Mouse (Mus musculus) MEL (cell line): ENCODE data around the gene Ly6g6d. TPM values are rescaled to one million over a fixed set of nuclear protein-coding genes. Genes with fewer than 3 reads are reported as not detected.

ENCODE experiments used
- DNase-seq: peaks from one replicate; pipeline ENCODE4 v3.0.0; 2011; ENCODE audit warnings: low read depth, low spot score
- H3K27ac ChIP-seq: 2 replicates; pipeline ENCODE4 v1.5.1; 2012; ENCODE audit warnings: low read depth, mild to moderate bottlenecking, control low read depth, low read length, moderate library complexity; ENCODE audit not compliant: control insufficient read depth
- H3K27me3 ChIP-seq, 2 experiments: fragments of 150-350 bp in 1 of 2; sonication (generic) in 1 of 2; 2 replicates each; pipeline ENCODE4 v1.6.1; 2012; ENCODE audit warnings: low read length in 2 of 2, mild to moderate bottlenecking in 2 of 2, improper control_type of control experiment in 1 of 2, moderate library complexity in 1 of 2; ENCODE audit not compliant: insufficient read depth in 2 of 2, control insufficient read depth in 1 of 2
- H3K36me3 ChIP-seq, 2 experiments: 2 replicates each; pipeline ENCODE4 v1.6.1; 2012 to 2014; ENCODE audit warnings: low read length in 2 of 2, improper control_type of control experiment in 1 of 2, inconsistent platforms in 1 of 2, mild to moderate bottlenecking in 1 of 2; ENCODE audit not compliant: insufficient read depth in 2 of 2, control insufficient read depth in 1 of 2
- H3K4me1 ChIP-seq, 2 experiments: fragments of 150-350 bp in 1 of 2; sonication (generic) in 1 of 2; 2 replicates each; pipeline ENCODE4 v1.6.1; 2012; ENCODE audit warnings: low read length in 2 of 2, improper control_type of control experiment in 1 of 2, mild to moderate bottlenecking in 1 of 2; ENCODE audit not compliant: insufficient read depth in 2 of 2, control insufficient read depth in 1 of 2
- H3K4me3 ChIP-seq, 2 experiments: fragments of 150-350 bp in 1 of 2; sonication (generic) in 1 of 2; 2 replicates each; pipeline ENCODE4 v1.5.1; 2012; ENCODE audit warnings: low read depth in 2 of 2, low read length in 2 of 2, mild to moderate bottlenecking in 2 of 2, moderate library complexity in 2 of 2, control low read depth in 1 of 2, improper control_type of control experiment in 1 of 2; ENCODE audit not compliant: control insufficient read depth in 1 of 2, insufficient read depth in 1 of 2
- H3K79me2 ChIP-seq: 2 replicates; pipeline ENCODE4 v1.6.1; 2012; ENCODE audit warnings: mild to moderate bottlenecking, low read length, moderate library complexity; ENCODE audit not compliant: control insufficient read depth, poor library complexity, insufficient read depth
- H3K9ac ChIP-seq: 2 replicates; pipeline ENCODE4 v1.6.1; 2012; ENCODE audit warnings: low read depth, mild to moderate bottlenecking, control low read depth, low read length, moderate library complexity; ENCODE audit not compliant: control insufficient read depth, poor library complexity, severe bottlenecking
- H3K9me3 ChIP-seq: fragments of 150-350 bp; sonication (generic); replicated peaks from 2 replicates; pipeline ENCODE4 v1.6.1; 2012; ENCODE audit warnings: mild to moderate bottlenecking, low read length, improper control_type of control experiment, moderate library complexity; ENCODE audit not compliant: insufficient read depth
- CHD2 ChIP-seq: IDR thresholded peaks from 2 replicates; pipeline ENCODE4 v1.6.1; 2011; ENCODE audit warnings: low read length, improper control_type of control experiment
- E2F4 ChIP-seq: IDR thresholded peaks from 2 replicates; pipeline ENCODE4 v1.6.1; 2011; ENCODE audit warnings: low read depth, low read length, improper control_type of control experiment, borderline replicate concordance
- EP300 ChIP-seq, 2 experiments: IDR thresholded peaks; 2 replicates each; pipeline ENCODE4 v1.6.1; 2011; ENCODE audit warnings: improper control_type of control experiment in 2 of 2, low read length in 2 of 2, low read depth in 1 of 2, mild to moderate bottlenecking in 1 of 2
- GABPA ChIP-seq: IDR thresholded peaks from 2 replicates; pipeline ENCODE4 v1.6.1; 2012; ENCODE audit warnings: low read depth, mild to moderate bottlenecking, inconsistent platforms, low read length, improper control_type of control experiment, moderate library complexity
- GATA1 ChIP-seq: IDR thresholded peaks from 2 replicates; pipeline ENCODE4 v1.6.1; 2011; ENCODE audit warnings: low read depth, low read length, improper control_type of control experiment
- HCFC1 ChIP-seq: IDR thresholded peaks from 2 replicates; pipeline ENCODE4 v1.6.1; 2012; ENCODE audit warnings: low read depth, mild to moderate bottlenecking, inconsistent platforms, low read length, improper control_type of control experiment, moderate library complexity
- JUND ChIP-seq: IDR thresholded peaks from 2 replicates; pipeline ENCODE4 v1.6.1; 2011; ENCODE audit warnings: low read depth, mild to moderate bottlenecking, improper control_type of control experiment, low read length
- KAT2A ChIP-seq: conservative IDR thresholded peaks from 2 replicates; pipeline ENCODE4 v1.6.1; 2012; ENCODE audit warnings: low read depth, low read length, improper control_type of control experiment, inconsistent platforms
- MAX ChIP-seq: IDR thresholded peaks from 2 replicates; pipeline ENCODE4 v1.6.1; 2011; ENCODE audit warnings: low read length, improper control_type of control experiment
- MAZ ChIP-seq: IDR thresholded peaks from 2 replicates; pipeline ENCODE4 v1.6.1; 2012; ENCODE audit warnings: low read depth, mild to moderate bottlenecking, inconsistent platforms, low read length, improper control_type of control experiment
- MEF2A ChIP-seq: IDR thresholded peaks from 2 replicates; pipeline ENCODE4 v1.6.1; 2014; ENCODE audit warnings: low read depth, mild to moderate bottlenecking, inconsistent platforms, low read length, improper control_type of control experiment; ENCODE audit not compliant: poor library complexity, insufficient replicate concordance, severe bottlenecking; ENCODE audit errors: extremely low read depth
- MXI1 ChIP-seq: IDR thresholded peaks from 2 replicates; pipeline ENCODE4 v1.6.1; 2011; ENCODE audit warnings: mild to moderate bottlenecking, low read depth, low read length, improper control_type of control experiment
- MYB ChIP-seq: IDR thresholded peaks from 2 replicates; pipeline ENCODE4 v1.6.1; 2011; ENCODE audit warnings: mild to moderate bottlenecking, low read depth, low read length, improper control_type of control experiment
- MYC ChIP-seq: IDR thresholded peaks from 2 replicates; pipeline ENCODE4 v1.6.1; 2011; ENCODE audit warnings: low read depth, mild to moderate bottlenecking, low read length, improper control_type of control experiment, moderate library complexity
- NELFE ChIP-seq: IDR thresholded peaks from 2 replicates; pipeline ENCODE4 v1.6.1; 2011; ENCODE audit warnings: low read depth, low read length, improper control_type of control experiment
- NRF1 ChIP-seq: IDR thresholded peaks from 2 replicates; pipeline ENCODE4 v1.6.1; 2014; ENCODE audit warnings: low read depth, mild to moderate bottlenecking, inconsistent platforms, low read length, improper control_type of control experiment, moderate library complexity; ENCODE audit not compliant: poor library complexity, insufficient read depth, severe bottlenecking
- POLR2A ChIP-seq, 2 experiments: IDR thresholded peaks; 2 replicates each; pipeline ENCODE4 v1.6.1; 2011 to 2012; ENCODE audit warnings: low read length in 2 of 2, mild to moderate bottlenecking in 2 of 2, control low read depth in 1 of 2, improper control_type of control experiment in 1 of 2, low read depth in 1 of 2, moderate library complexity in 1 of 2; ENCODE audit not compliant: control insufficient read depth in 1 of 2, insufficient read depth in 1 of 2, poor library complexity in 1 of 2
- POLR2AphosphoS5 ChIP-seq: IDR thresholded peaks from 2 replicates; pipeline ENCODE4 v1.6.1; 2012; ENCODE audit warnings: low read depth, borderline replicate concordance, mild to moderate bottlenecking, inconsistent platforms, low read length, moderate library complexity, mixed read lengths
- SIN3A ChIP-seq: IDR thresholded peaks from 2 replicates; pipeline ENCODE4 v1.6.1; 2012; ENCODE audit warnings: low read length, improper control_type of control experiment, inconsistent platforms
- SMC3 ChIP-seq: IDR thresholded peaks from 2 replicates; pipeline ENCODE4 v1.6.1; 2011; ENCODE audit warnings: low read depth, low read length, improper control_type of control experiment
- TAL1 ChIP-seq: IDR thresholded peaks from 2 replicates; pipeline ENCODE4 v1.6.1; 2012; ENCODE audit warnings: mild to moderate bottlenecking, inconsistent platforms, low read length, moderate library complexity, mixed read lengths
- TBP ChIP-seq: IDR thresholded peaks from 2 replicates; pipeline ENCODE4 v1.8.0; 2011; ENCODE audit warnings: low read depth, low read length, improper control_type of control experiment
- TCF12 ChIP-seq: IDR thresholded peaks from 2 replicates; pipeline ENCODE4 v1.6.1; 2014; ENCODE audit warnings: low read depth, mild to moderate bottlenecking, inconsistent platforms, low read length, improper control_type of control experiment, moderate library complexity
- UBTF ChIP-seq: IDR thresholded peaks from 2 replicates; pipeline ENCODE4 v1.6.1; 2012; ENCODE audit warnings: low read depth, mild to moderate bottlenecking, inconsistent platforms, low read length, improper control_type of control experiment, moderate library complexity, borderline replicate concordance; ENCODE audit not compliant: insufficient read depth
- USF1 ChIP-seq: IDR thresholded peaks from 2 replicates; pipeline ENCODE4 v1.6.1; 2014; ENCODE audit warnings: low read depth, mild to moderate bottlenecking, inconsistent platforms, low read length, improper control_type of control experiment, moderate library complexity
- USF2 ChIP-seq, 2 experiments: IDR thresholded peaks; 2 replicates each; pipeline ENCODE4 v1.6.1; 2011 to 2012; ENCODE audit warnings: improper control_type of control experiment in 2 of 2, low read length in 2 of 2, borderline replicate concordance in 1 of 2, inconsistent platforms in 1 of 2, low read depth in 1 of 2, mild to moderate bottlenecking in 1 of 2; ENCODE audit not compliant: insufficient read depth in 1 of 2
- ZMIZ1 ChIP-seq: IDR thresholded peaks from 2 replicates; pipeline ENCODE4 v1.6.1; 2012; ENCODE audit warnings: low read depth, mild to moderate bottlenecking, inconsistent platforms, low read length, improper control_type of control experiment, moderate library complexity
- ZNF384 ChIP-seq: IDR thresholded peaks from 2 replicates; pipeline ENCODE4 v1.6.1; 2012; ENCODE audit warnings: low read depth, mild to moderate bottlenecking, inconsistent platforms, low read length, improper control_type of control experiment
- polyA plus RNA-seq, 2 experiments: library from polyadenylated mRNA; stranded (reverse) in 1 of 2; unstranded in 1 of 2; fragments of >175 nt in 1 of 2; fragments of >200 nt in 1 of 2; gene quantifications; 2 replicates each; pipeline versions ENCODE4 v1.2.1 to v1.2.4; 2012; ENCODE audit warnings: low replicate concordance in 2 of 2, low read depth in 1 of 2; ENCODE audit not compliant: insufficient read length in 2 of 2, insufficient read depth in 1 of 2, missing spikeins in 1 of 2
- total RNA-seq: library from RNA; depleted of rRNA; stranded (reverse); fragments of 300-350 nt; gene quantifications from 2 replicates; pipeline ENCODE4 v1.2.3, GENCODE M21; 2012

The Ly6g6d gene
- total and polyA plus RNA-seq, 3 experiments: 4.4 to 5.5 TPM; not detected in 1

DNA sequence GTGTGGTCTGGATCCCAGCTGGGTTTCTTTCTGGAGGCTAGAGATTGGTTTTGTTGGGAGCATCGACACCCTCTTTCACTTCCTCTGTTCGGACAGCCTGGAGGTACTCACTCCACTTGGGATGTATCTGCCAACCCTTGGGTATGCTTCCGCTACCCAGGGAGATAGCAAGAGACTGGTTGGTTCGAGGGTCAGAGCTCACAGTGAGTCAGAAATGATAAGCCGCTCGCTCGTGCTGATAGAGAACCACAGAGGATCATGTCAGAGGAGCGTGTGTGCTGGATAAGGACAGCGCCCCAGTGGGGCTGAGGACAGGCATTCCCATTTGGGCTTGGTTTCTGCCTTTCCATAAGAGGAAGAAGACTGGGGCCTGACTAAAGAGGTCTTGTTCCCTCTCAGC lies 1.9 kb upstream of the Ly6g6d start (continued):
- TF ChIP-seq NELFE (peak; percentile 55), UBTF (0 out of 2 replicates have a peak, but pooled peaks have one; percentile 51), TCF12 (peak; percentile 96), SMC3 (no peak), EP300 (IDR thresholded peaks at IDR 0.05; ENCODE audit: low read depth in 1 of 2, low read length in 2 of 2) (peak; percentile 96 to 97), MEF2A (no peak), ZNF384 (peak; percentile 27; the same call in 1 of the 2 replicates), MAZ (peak; percentile 76), SIN3A (peak; percentile 96), USF1 (no peak), JUND (peak; percentile 83), MYB (peak; percentile 45), E2F4 (no peak), USF2 (IDR thresholded peaks at IDR 0.05; ENCODE audit: borderline replicate concordance in 1 of 2, insufficient read depth in 1 of 2, low read depth in 1 of 2, low read length in 2 of 2) (no peak), TBP (peak; percentile 75), MYC (peak; percentile 81; the same call in 1 of the 2 replicates), HCFC1 (peak; percentile 57), GABPA (no peak), ZMIZ1 (no peak; the same call in 1 of the 2 replicates)

DNA sequence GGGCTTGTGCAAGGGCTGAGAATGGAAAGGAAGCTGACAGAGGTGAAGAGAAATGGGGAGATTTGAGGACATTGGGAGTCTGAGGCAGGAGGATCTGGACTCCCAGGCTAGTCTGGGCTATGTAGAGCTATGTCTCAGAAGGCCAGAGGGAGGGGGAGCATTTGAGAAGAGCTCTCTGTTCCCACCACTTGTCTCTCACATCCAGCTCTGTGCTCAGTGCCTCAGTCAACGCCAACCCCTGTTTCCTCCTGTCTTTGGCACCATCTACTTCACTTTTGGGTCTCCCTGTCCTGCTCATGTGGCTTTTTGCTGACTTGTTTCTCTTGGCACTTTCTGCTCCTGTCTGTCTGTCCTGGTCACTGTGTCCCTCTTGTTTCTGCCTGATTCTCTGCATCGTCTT lies 580 bp downstream of the Ly6g6d start:
- Histone ChIP-seq H3K27me3 (no peaks in the 10 kb centered on the region), H3K36me3 (peaks cover 0 to 21% of the 10 kb centered on the region in 2 experiments; a peak in 2 of 4 replicates), H3K79me2 (no peaks in the 10 kb centered on the region), H3K9ac (no peak overlapping the region), H3K9me3 (no peaks in the 10 kb centered on the region), H3K4me1 (peaks cover 15 to 24% of the 10 kb centered on the region in 2 experiments), H3K4me3 (no peak overlapping the region), H3K27ac (no peak overlapping the region)
- DNase-seq: no peak
- no peak for TF ChIP-seq MAX
- TF ChIP-seq NELFE: no peak
- TF ChIP-seq GATA1: no peak
- TF ChIP-seq CHD2: no peak
- TF ChIP-seq MAZ: no peak
- no peak for TF ChIP-seq POLR2A (IDR thresholded peaks at IDR 0.05; ENCODE audit: control insufficient read depth in 1 of 2, insufficient read depth in 1 of 2, low read depth in 1 of 2, low read length in 2 of 2, poor library complexity in 1 of 2)
- TF ChIP-seq EP300 (IDR thresholded peaks at IDR 0.05; ENCODE audit: low read depth in 1 of 2, low read length in 2 of 2): no peak
- no peak for TF ChIP-seq POLR2AphosphoS5
- TF ChIP-seq KAT2A: no peak
- TF ChIP-seq TAL1: no peak
- TF ChIP-seq MXI1: no peak
- TF ChIP-seq NRF1: no peak
- TF ChIP-seq HCFC1: no peak
- TF ChIP-seq TCF12: no peak
- no peak for TF ChIP-seq USF2 (IDR thresholded peaks at IDR 0.05; ENCODE audit: borderline replicate concordance in 1 of 2, insufficient read depth in 1 of 2, low read depth in 1 of 2, low read length in 2 of 2)
